Comparison of ENCODE assay signal across 8 mouse cellular contexts in the genomic region with DNA sequence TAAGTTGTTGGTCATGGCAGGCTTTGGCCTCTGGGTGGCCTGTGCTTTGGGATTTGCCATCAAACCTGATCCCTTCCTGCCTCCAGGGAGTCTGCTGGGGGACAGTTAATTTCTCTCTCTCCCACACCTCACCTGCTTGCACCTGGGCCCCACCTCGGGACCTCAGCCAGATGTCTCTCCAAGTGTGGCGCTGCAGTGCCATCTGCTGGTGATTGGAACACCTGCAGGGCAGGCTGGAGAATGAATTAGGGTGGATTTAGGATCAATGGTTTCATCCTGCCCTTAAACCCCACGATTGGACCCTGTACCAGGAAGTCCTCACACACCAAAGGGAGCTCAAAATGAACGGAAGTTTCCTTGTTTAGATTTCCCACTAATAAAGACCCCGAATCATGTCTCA. TPM values are rescaled to one million over a fixed set of nuclear protein-coding genes. Genes with fewer than 3 reads are reported as not detected.
DNase-seq lines count a peak whose midpoint lies in the region; TF ChIP-seq lines count a peak whose summit lies in the region.

No protein-coding gene starts in this region.

- H3K4me1 ChIP-seq in testis, adult 2 months (ENCODE audit: control insufficient read depth, insufficient read depth, low read length), result no peaks in the 10 kb centered on the region
- H3K4me1 ChIP-seq in cerebellum, adult 2 months (ENCODE audit: control insufficient read depth, insufficient read depth, low read length), result no peaks in the 10 kb centered on the region
- no peaks in the 10 kb centered on the region for H3K4me1 ChIP-seq in liver, adult 2 months (ENCODE audit: control insufficient read depth, insufficient read depth, low read length)

- no peak overlapping the region for H3K27ac ChIP-seq in testis, adult 2 months (ENCODE audit: control insufficient read depth, insufficient read depth, low read depth, low read length)
- H3K27ac ChIP-seq in cerebellum, adult 2 months (ENCODE audit: insufficient read depth, low read length), result no peak overlapping the region
- H3K27ac ChIP-seq in liver, adult 2 months (replicated peaks; ENCODE audit: insufficient read depth, low read depth, low read length), result no peak overlapping the region

- no peaks in the 10 kb centered on the region for H3K27me3 ChIP-seq in testis, adult 2 months (ENCODE audit: control insufficient read depth, insufficient read depth, low read length)
- no peaks in the 10 kb centered on the region for H3K27me3 ChIP-seq in cerebellum, adult 2 months (ENCODE audit: control insufficient read depth, insufficient read depth, low read length)
- H3K27me3 ChIP-seq in liver, adult 2 months (ENCODE audit: control insufficient read depth, insufficient read depth, low read length), result no peaks in the 10 kb centered on the region

- no peak overlapping the region for H3K4me3 ChIP-seq in testis, adult 2 months (ENCODE audit: control insufficient read depth, low read depth, low read length)
- no peak overlapping the region for H3K4me3 ChIP-seq in cerebellum, adult 2 months (replicated peaks; ENCODE audit: insufficient read depth, low read depth, low read length)
- H3K4me3 ChIP-seq in liver, adult 2 months (ENCODE audit: insufficient read depth, low read depth, low read length), result no peak overlapping the region

- DNase-seq in testis, postnatal 14 days (ENCODE audit: low spot score), result no peak
- peak; percentile 49 to 69 for DNase-seq in cerebellum, adult 2 months
- peak; percentile 59 to 66 for DNase-seq in frontal cortex, postnatal 36 days (ENCODE audit: low spot score in 2 of 2)
- peak; percentile 38 for DNase-seq in kidney, adult 11 months
- DNase-seq in liver, adult 2 months (ENCODE audit: extremely low read depth, low read depth, low spot score), result peak; percentile 24
- DNase-seq in neural tube, embryonic 10.5 days (ENCODE audit: extremely low spot score, low spot score), result peak; percentile 69
- peak; percentile 73 for DNase-seq in testis, postnatal 10 days (ENCODE audit: low spot score)

- no peaks in the 10 kb centered on the region for H3K79me2 ChIP-seq in liver, adult 2 months (ENCODE audit: control insufficient read depth, insufficient read depth, low read length)

- no peak for TF ChIP-seq POLR2A in testis, adult 2 months (IDR thresholded peaks at IDR 0.05; ENCODE audit: control insufficient read depth, low read depth, low read length)
- TF ChIP-seq POLR2A in cerebellum, adult 2 months (IDR thresholded peaks at IDR 0.05; ENCODE audit: borderline replicate concordance, insufficient read depth, low read length), result no peak
- TF ChIP-seq POLR2A in liver, adult 2 months (IDR thresholded peaks at IDR 0.05; ENCODE audit: extremely low read depth, insufficient read depth, low read length), result no peak

- H3K9ac ChIP-seq in liver, adult 2 months (ENCODE audit: low read depth, low read length), result no peak overlapping the region

- peak; percentile 80 for TF ChIP-seq CTCF in testis, adult 2 months (IDR thresholded peaks at IDR 0.05; ENCODE audit: control insufficient read depth, insufficient read depth, insufficient replicate concordance, low read depth, low read length)
- peak; percentile 93 for TF ChIP-seq CTCF in cerebellum, adult 2 months (IDR thresholded peaks at IDR 0.05; ENCODE audit: borderline replicate concordance, insufficient read depth, low read depth, low read length)
- TF ChIP-seq CTCF in liver, adult 2 months (IDR thresholded peaks at IDR 0.05; ENCODE audit: low read depth, low read length), result peak; percentile 93

- H3K36me3 ChIP-seq in testis, adult 2 months (ENCODE audit: control insufficient read depth, insufficient read depth, low read length), result no peaks in the 10 kb centered on the region
- no peaks in the 10 kb centered on the region for H3K36me3 ChIP-seq in liver, adult 2 months (ENCODE audit: control insufficient read depth, insufficient read depth, low read length)

- WGBS in cerebellum, adult 2 months, result 15% methylated on average over 5 of the region's 5 CpGs
- WGBS in liver, adult 2 months, result 2% methylated on average over 5 of the region's 5 CpGs

RNA-seq across cellular contexts. Expression of gene Cavin3, which starts 33.1 kb away (rescaled TPM):
- 2.0 and 4.9 TPM in 2 replicates for polyA plus RNA-seq in testis, adult 2 months (2012; rRNA removed)
- 33.8 and 34.1 TPM in 2 replicates for polyA plus RNA-seq in cerebellum, adult 2 months (2012; rRNA removed)
- total RNA-seq in liver, adult 2 months (2014; rRNA removed), result 0.67 and 1.1 TPM in 2 replicates
- polyA plus RNA-seq in liver, adult 2 months (2012; rRNA removed), result 1.3 and 1.4 TPM in 2 replicates

RNA-seq across cellular contexts. Expression of gene Smpd1, which starts 39.0 kb away (rescaled TPM):
- polyA plus RNA-seq in testis, adult 2 months (2012; rRNA removed), result 3.9 and 4.0 TPM in 2 replicates
- polyA plus RNA-seq in cerebellum, adult 2 months (2012; rRNA removed), result 102 and 108 TPM in 2 replicates
- 33.1 and 38.1 TPM in 2 replicates for total RNA-seq in liver, adult 2 months (2014; rRNA removed)
- 48.4 and 51.9 TPM in 2 replicates for polyA plus RNA-seq in liver, adult 2 months (2012; rRNA removed)
